Mouse (Mus musculus): ENCODE measurements around the gene Mllt3. TPM values are rescaled to one million over a fixed set of nuclear protein-coding genes. Genes with fewer than 3 reads are reported as not detected.

Gene Mllt3
- polyA plus RNA-seq (2012; rRNA removed) = 4.1 and 5.8 TPM in 2 replicates

- no peaks in the 10 kb centered on the region; the same call in 1 of the 2 replicates for H3K4me1 ChIP-seq (ENCODE audit: control insufficient read depth, insufficient read depth, insufficient read length)
These were observed at the start of gene Mllt3 for GRCm38 (mm10) chr4:88033216-88033653. TSS of gene Mllt3 (minus strand) at chr4:88033364.

GRCm38 (mm10) chr4:88082381-88082780 is 49.2 kb upstream of the Mllt3 start:
- 79% methylated on average over 4 of the region's 4 CpGs for WGBS
- H3K4me3 ChIP-seq (ENCODE audit: extremely low read depth, insufficient read depth, insufficient read length) = no peak overlapping the region
- no peak for DNase-seq (ENCODE audit: low read depth in 1 of 2, low spot score in 2 of 2)
- H3K27me3 ChIP-seq (ENCODE audit: control insufficient read depth, insufficient read depth, low read length) = no peaks in the 10 kb centered on the region
- H3K4me1 ChIP-seq (ENCODE audit: control insufficient read depth, insufficient read depth, insufficient read length) = no peaks in the 10 kb centered on the region
- H3K36me3 ChIP-seq (ENCODE audit: control insufficient read depth, insufficient read depth, low read length) = no peaks in the 10 kb centered on the region
- TF ChIP-seq CTCF (IDR thresholded peaks at IDR 0.05; ENCODE audit: extremely low read depth, insufficient read depth, insufficient read length, insufficient replicate concordance) = no peak
- no peak for TF ChIP-seq POLR2A (IDR thresholded peaks at IDR 0.05; ENCODE audit: low read depth, low read length)
- H3K27ac ChIP-seq (ENCODE audit: insufficient read depth, low read length) = no peak overlapping the region

More at GRCm38 (mm10) chr4:88033216-88033653, at the start of gene Mllt3:
- peak within 1 kb of the TSS; percentile 95 for H3K4me3 ChIP-seq (ENCODE audit: extremely low read depth, insufficient read depth, insufficient read length)
- 0 out of 2 replicates have a peak, but pooled peaks have one; percentile 1 for TF ChIP-seq CTCF (IDR thresholded peaks at IDR 0.05; ENCODE audit: extremely low read depth, insufficient read depth, insufficient read length, insufficient replicate concordance)
- peak; percentile 22; the same call in 1 of the 2 replicates for TF ChIP-seq POLR2A (IDR thresholded peaks at IDR 0.05; ENCODE audit: low read depth, low read length)
- DNase-seq (ENCODE audit: low read depth in 1 of 2, low spot score in 2 of 2) = peak; percentile 89 to 97
- WGBS = under 1% methylated on average over 36 of the region's 37 CpGs
- peaks cover 2% of the 10 kb centered on the region; the same call in 1 of the 2 replicates for H3K27me3 ChIP-seq (ENCODE audit: control insufficient read depth, insufficient read depth, low read length)
- peak within 1 kb of the TSS; percentile 76 for H3K27ac ChIP-seq (ENCODE audit: insufficient read depth, low read length)
- no peaks in the 10 kb centered on the region for H3K36me3 ChIP-seq (ENCODE audit: control insufficient read depth, insufficient read depth, low read length)

- no peaks in the 10 kb centered on the region for H3K36me3 ChIP-seq (ENCODE audit: control insufficient read depth, insufficient read depth, low read length)
- H3K27me3 ChIP-seq (ENCODE audit: control insufficient read depth, insufficient read depth, low read length) = no peaks in the 10 kb centered on the region
- H3K4me3 ChIP-seq (ENCODE audit: extremely low read depth, insufficient read depth, insufficient read length) = no peak overlapping the region
- TF ChIP-seq CTCF (IDR thresholded peaks at IDR 0.05; ENCODE audit: extremely low read depth, insufficient read depth, insufficient read length, insufficient replicate concordance) = no peak
- no peak for TF ChIP-seq POLR2A (IDR thresholded peaks at IDR 0.05; ENCODE audit: low read depth, low read length)
- no peak overlapping the region for H3K27ac ChIP-seq (ENCODE audit: insufficient read depth, low read length)
- no peak for DNase-seq (ENCODE audit: low read depth in 1 of 2, low spot score in 2 of 2)
- WGBS = 95% methylated on average over 3 of the region's 3 CpGs
- H3K4me1 ChIP-seq (ENCODE audit: control insufficient read depth, insufficient read depth, insufficient read length) = no peaks in the 10 kb centered on the region
These were observed 48.7 kb upstream of the Mllt3 start for GRCm38 (mm10) chr4:88081885-88082284.

- Histone ChIP-seq H3K36me3 (ENCODE audit: control insufficient read depth, insufficient read depth, low read length) (no peaks in the 10 kb centered on the region), H3K27ac (ENCODE audit: insufficient read depth, low read length) (no peak overlapping the region), H3K4me1 (ENCODE audit: control insufficient read depth, insufficient read depth, insufficient read length) (no peaks in the 10 kb centered on the region), H3K4me3 (ENCODE audit: extremely low read depth, insufficient read depth, insufficient read length) (no peak overlapping the region), H3K27me3 (ENCODE audit: control insufficient read depth, insufficient read depth, low read length) (no peaks in the 10 kb centered on the region)
- DNase-seq (ENCODE audit: low read depth in 1 of 2, low spot score in 2 of 2) = no peak
- no peak for TF ChIP-seq CTCF (IDR thresholded peaks at IDR 0.05; ENCODE audit: extremely low read depth, insufficient read depth, insufficient read length, insufficient replicate concordance)
- no peak for TF ChIP-seq POLR2A (IDR thresholded peaks at IDR 0.05; ENCODE audit: low read depth, low read length)
- WGBS = 47% methylated on average over 5 of the region's 5 CpGs
These were observed 48.3 kb upstream of the Mllt3 start for GRCm38 (mm10) chr4:88081417-88081816.

- H3K36me3 ChIP-seq (ENCODE audit: control insufficient read depth, insufficient read depth, low read length) = no peaks in the 10 kb centered on the region
- no peaks in the 10 kb centered on the region for H3K27me3 ChIP-seq (ENCODE audit: control insufficient read depth, insufficient read depth, low read length)
- WGBS = 35% methylated on average over 3 of the region's 3 CpGs
- H3K4me1 ChIP-seq (ENCODE audit: control insufficient read depth, insufficient read depth, insufficient read length) = no peaks in the 10 kb centered on the region
- no peak overlapping the region for H3K27ac ChIP-seq (ENCODE audit: insufficient read depth, low read length)
- no peak overlapping the region for H3K4me3 ChIP-seq (ENCODE audit: extremely low read depth, insufficient read depth, insufficient read length)
- TF ChIP-seq CTCF (IDR thresholded peaks at IDR 0.05; ENCODE audit: extremely low read depth, insufficient read depth, insufficient read length, insufficient replicate concordance) (no peak), POLR2A (IDR thresholded peaks at IDR 0.05; ENCODE audit: low read depth, low read length) (no peak)
- DNase-seq (ENCODE audit: low read depth in 1 of 2, low spot score in 2 of 2) = no peak
These were observed 45.8 kb upstream of the Mllt3 start for GRCm38 (mm10) chr4:88078983-88079382.

DNA sequence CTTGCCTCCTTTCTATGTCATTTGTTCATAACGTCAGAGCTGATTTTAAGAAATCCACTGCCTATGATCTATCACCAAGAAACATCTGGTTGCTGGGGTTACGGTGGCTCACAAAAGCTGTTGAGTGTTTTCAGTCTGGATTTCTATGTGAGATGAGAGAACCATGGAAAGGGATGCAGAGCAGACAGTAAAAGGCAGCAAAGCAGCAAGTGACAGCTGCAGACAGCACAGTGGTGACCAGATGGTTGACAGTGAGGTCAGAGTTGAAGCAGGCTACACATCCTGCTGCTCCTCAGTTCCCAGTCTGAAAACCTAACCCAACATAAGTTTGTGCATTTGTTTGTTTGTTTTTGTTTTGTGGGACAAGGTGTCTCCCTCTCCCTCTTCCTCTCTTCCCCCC is 42.2 kb upstream of the Mllt3 start:
- no peaks in the 10 kb centered on the region for H3K4me1 ChIP-seq (ENCODE audit: control insufficient read depth, insufficient read depth, insufficient read length)
- H3K36me3 ChIP-seq (ENCODE audit: control insufficient read depth, insufficient read depth, low read length) = no peaks in the 10 kb centered on the region
- WGBS = 85% methylated on average over 2 of the region's 2 CpGs
- DNase-seq (ENCODE audit: low read depth in 1 of 2, low spot score in 2 of 2) = no peak
- no peaks in the 10 kb centered on the region for H3K27me3 ChIP-seq (ENCODE audit: control insufficient read depth, insufficient read depth, low read length)
- no peak overlapping the region for H3K27ac ChIP-seq (ENCODE audit: insufficient read depth, low read length)
- no peak for TF ChIP-seq CTCF (IDR thresholded peaks at IDR 0.05; ENCODE audit: extremely low read depth, insufficient read depth, insufficient read length, insufficient replicate concordance)
- TF ChIP-seq POLR2A (IDR thresholded peaks at IDR 0.05; ENCODE audit: low read depth, low read length) = no peak
- H3K4me3 ChIP-seq (ENCODE audit: extremely low read depth, insufficient read depth, insufficient read length) = no peak overlapping the region

DNA sequence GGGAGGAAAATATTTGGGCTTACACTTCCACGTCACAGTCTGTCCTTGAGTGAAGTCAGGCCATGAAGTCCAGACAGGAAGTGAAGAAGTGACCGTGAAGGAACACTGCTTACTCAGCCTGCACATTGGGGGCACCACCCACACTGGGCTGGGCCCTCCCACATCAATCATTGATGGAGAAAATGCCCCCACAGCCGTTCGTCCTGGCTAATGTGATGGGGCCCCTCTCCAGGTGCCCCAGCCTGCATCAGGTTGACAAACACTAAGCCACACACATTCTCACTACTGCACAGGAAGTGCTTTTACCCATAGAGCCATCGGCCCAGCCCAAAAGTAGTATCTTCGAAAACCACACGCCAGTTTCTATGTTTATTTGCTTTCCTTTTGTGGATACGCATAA is 13.1 kb upstream of the Mllt3 start:
- Histone ChIP-seq H3K4me3 (ENCODE audit: extremely low read depth, insufficient read depth, insufficient read length) (peak overlapping the region; percentile 18; the same call in 1 of the 2 replicates), H3K27ac (ENCODE audit: insufficient read depth, low read length) (peak overlapping the region; percentile 87), H3K4me1 (ENCODE audit: control insufficient read depth, insufficient read depth, insufficient read length) (peaks cover 9% of the 10 kb centered on the region; the same call in 1 of the 2 replicates), H3K27me3 (ENCODE audit: control insufficient read depth, insufficient read depth, low read length) (no peaks in the 10 kb centered on the region), H3K36me3 (ENCODE audit: control insufficient read depth, insufficient read depth, low read length) (no peaks in the 10 kb centered on the region)
- peak in 1 of 2 experiments; percentile 20 for DNase-seq (ENCODE audit: low read depth in 1 of 2, low spot score in 2 of 2)
- TF ChIP-seq POLR2A (IDR thresholded peaks at IDR 0.05; ENCODE audit: low read depth, low read length) = no peak
- TF ChIP-seq CTCF (IDR thresholded peaks at IDR 0.05; ENCODE audit: extremely low read depth, insufficient read depth, insufficient read length, insufficient replicate concordance) = no peak
- 17% methylated on average over 8 of the region's 8 CpGs for WGBS
